Mouse (Mus musculus): ENCODE results near the gene Gsg1. TPM values are rescaled to one million over a fixed set of nuclear protein-coding genes. Genes with fewer than 3 reads are reported as not detected.

Gene Gsg1
- total RNA-seq, 2 experiments from 2014 or later, result not detected

Other genes starting within 250 kb of the Gsg1 start
- 29.8 and 34.9 TPM in 2 replicates for gene Ddx47, start 242.7 kb downstream of the Gsg1 start, total RNA-seq (2015; ENCODE audit: low replicate concordance)
- gene Ddx47, start 242.7 kb downstream of the Gsg1 start, total RNA-seq (2017; ENCODE audit: low replicate concordance), result 40.4 and 64.3 TPM in 2 replicates
- not detected in 2 replicates for gene Gprc5a, start 188.7 kb downstream of the Gsg1 start, total RNA-seq (2015; ENCODE audit: low replicate concordance)
- gene Gprc5a, start 188.7 kb downstream of the Gsg1 start, total RNA-seq (2017; ENCODE audit: low replicate concordance), result not detected in 2 replicates
- gene Gprc5d, start 136.1 kb downstream of the Gsg1 start, total RNA-seq (2015; ENCODE audit: low replicate concordance), result not detected in 2 replicates
- not detected in 2 replicates for gene Gprc5d, start 136.1 kb downstream of the Gsg1 start, total RNA-seq (2017; ENCODE audit: low replicate concordance)
- 96.6 and 108 TPM in 2 replicates for gene Fam234b, start 56.4 kb downstream of the Gsg1 start, total RNA-seq (2015; ENCODE audit: low replicate concordance)
- 155 and 168 TPM in 2 replicates for gene Fam234b, start 56.4 kb downstream of the Gsg1 start, total RNA-seq (2017; ENCODE audit: low replicate concordance)
- 72.1 and 87.8 TPM in 2 replicates for gene Hebp1, start 56.3 kb downstream of the Gsg1 start, total RNA-seq (2015; ENCODE audit: low replicate concordance)
- gene Hebp1, start 56.3 kb downstream of the Gsg1 start, total RNA-seq (2017; ENCODE audit: low replicate concordance), result 143 and 274 TPM in 2 replicates
- not detected in 2 replicates for gene Pbp2, start 56.1 kb upstream of the Gsg1 start, total RNA-seq (2015; ENCODE audit: low replicate concordance)
- gene Pbp2, start 56.1 kb upstream of the Gsg1 start, total RNA-seq (2017; ENCODE audit: low replicate concordance), result not detected in 2 replicates
- 0.42 and 2.3 TPM in 2 replicates for gene Emp1, start 108.2 kb upstream of the Gsg1 start, total RNA-seq (2015; ENCODE audit: low replicate concordance)
- 2.1 TPM in 1 of 2 replicates, not detected in the other for gene Emp1, start 108.2 kb upstream of the Gsg1 start, total RNA-seq (2017; ENCODE audit: low replicate concordance)

All from erythroblast, adult 5-6 weeks (primary cell).